Mouse (Mus musculus) G1E (cell line): ENCODE measurements at regions not wholly inside any gene's neighbourhood (a gene's known extent, or its start where the extent isn't known, plus 50 kb on each side); places are given as distances from the start of the nearest gene placed in this dataset.

Experiments
- ATAC-seq: 2 replicates; pipeline ENCODE4 v1.8.0; 2016; ENCODE audit warnings: mild to moderate bottlenecking; ENCODE audit not compliant: insufficient number of reproducible peaks, poor library complexity, low FRiP score, severe bottlenecking; ENCODE audit errors: extremely low read depth
- DNase-seq: peaks from one replicate; pipeline ENCODE4 v3.0.0; 2012; ENCODE audit warnings: low spot score
- H3K27me3 ChIP-seq: 2 replicates; pipeline ENCODE4 v1.6.1; 2012; ENCODE audit warnings: mild to moderate bottlenecking, low read length, inconsistent platforms; ENCODE audit not compliant: insufficient read depth
- H3K36me3 ChIP-seq: replicated peaks from 2 replicates; pipeline ENCODE3; 2012; ENCODE audit warnings: mild to moderate bottlenecking, inconsistent platforms
- H3K4me1 ChIP-seq: 2 replicates; pipeline ENCODE4 v1.6.1; 2012; ENCODE audit warnings: low read depth, low read length, inconsistent platforms, mixed read lengths; ENCODE audit not compliant: insufficient read depth
- H3K4me3 ChIP-seq: 2 replicates; pipeline ENCODE4 v1.5.1; 2012; ENCODE audit warnings: low read depth, mild to moderate bottlenecking, inconsistent platforms, low read length, moderate library complexity, mixed read lengths
- H3K9me3 ChIP-seq: replicated peaks from 2 replicates; pipeline ENCODE4 v1.6.1; 2012; ENCODE audit warnings: inconsistent platforms
- CTCF ChIP-seq: IDR thresholded peaks from 2 replicates; pipeline ENCODE4 v1.5.1; 2012; ENCODE audit warnings: low read depth, low read length, inconsistent platforms, mixed read lengths
- GATA1 ChIP-seq: IDR thresholded peaks from 2 replicates; pipeline ENCODE4 v1.6.1; 2012; ENCODE audit warnings: borderline replicate concordance, low read length, inconsistent platforms, mixed read lengths
- GATA2 ChIP-seq: IDR thresholded peaks from 2 replicates; pipeline ENCODE4 v1.6.1; 2012; ENCODE audit warnings: low read depth, low read length, inconsistent platforms, borderline replicate concordance
- POLR2AphosphoS5 ChIP-seq: IDR thresholded peaks from 2 replicates; pipeline ENCODE4 v1.6.1; 2012; ENCODE audit warnings: low read depth, low read length, inconsistent platforms; ENCODE audit not compliant: insufficient replicate concordance
- TAL1 ChIP-seq: conservative IDR thresholded peaks from 2 replicates; pipeline ENCODE4 v1.6.1; 2012; ENCODE audit warnings: low read depth, low read length, inconsistent platforms, mixed read lengths

- Histone ChIP-seq H3K9me3 (peaks cover 56% of the 10 kb centered on the region), H3K4me3 (no peak overlapping the region), H3K4me1 (no peaks in the 10 kb centered on the region), H3K36me3 (no peaks in the 10 kb centered on the region), H3K27me3 (no peaks in the 10 kb centered on the region)
- no peak for ATAC-seq
- no peak for TF ChIP-seq GATA1
- no peak for TF ChIP-seq CTCF
- TF ChIP-seq TAL1: no peak
- no peak for TF ChIP-seq GATA2
- no peak for TF ChIP-seq POLR2AphosphoS5
- no peak for DNase-seq
Measured at GRCm38 (mm10) chr4:84149149-84150050, 525.7 kb downstream of the Bnc2 start.

- TF ChIP-seq POLR2AphosphoS5 (no peak), CTCF (no peak), GATA2 (no peak), TAL1 (no peak), GATA1 (no peak)
- ATAC-seq: no peak
- H3K4me1 ChIP-seq: no peaks in the 10 kb centered on the region
- H3K27me3 ChIP-seq: no peaks in the 10 kb centered on the region
- DNase-seq: no peak
- H3K9me3 ChIP-seq: peaks cover 60% of the 10 kb centered on the region
- no peak overlapping the region for H3K4me3 ChIP-seq
- H3K36me3 ChIP-seq: no peaks in the 10 kb centered on the region
Measured at GRCm38 (mm10) chr4:84150698-84151097, 524.4 kb downstream of the Bnc2 start.

- TF ChIP-seq POLR2AphosphoS5 (no peak), GATA2 (no peak), CTCF (no peak), TAL1 (no peak), GATA1 (no peak)
- Histone ChIP-seq H3K4me1 (no peaks in the 10 kb centered on the region), H3K27me3 (no peaks in the 10 kb centered on the region), H3K4me3 (no peak overlapping the region), H3K9me3 (peaks cover 64% of the 10 kb centered on the region), H3K36me3 (no peaks in the 10 kb centered on the region)
- no peak for DNase-seq
- ATAC-seq: no peak
Measured at GRCm38 (mm10) chr4:84151247-84151646, 523.8 kb downstream of the Bnc2 start.

- Histone ChIP-seq H3K9me3 (peaks cover 64% of the 10 kb centered on the region), H3K27me3 (no peaks in the 10 kb centered on the region), H3K4me1 (no peaks in the 10 kb centered on the region), H3K36me3 (no peaks in the 10 kb centered on the region), H3K4me3 (no peak overlapping the region)
- DNase-seq: no peak
- TF ChIP-seq POLR2AphosphoS5 (no peak), CTCF (no peak), TAL1 (no peak), GATA1 (no peak), GATA2 (no peak)
- ATAC-seq: no peak
Measured at GRCm38 (mm10) chr4:84151971-84152450, 523.1 kb downstream of the Bnc2 start.

GRCm38 (mm10) chr4:84153571-84153970 lies 521.5 kb downstream of the Bnc2 start:
- H3K36me3 ChIP-seq: no peaks in the 10 kb centered on the region
- DNase-seq (no peak), ATAC-seq (no peak)
- no peaks in the 10 kb centered on the region for H3K27me3 ChIP-seq
- TF ChIP-seq TAL1 (no peak), POLR2AphosphoS5 (no peak), GATA1 (no peak), CTCF (no peak), GATA2 (no peak)
- no peak overlapping the region for H3K4me3 ChIP-seq
- H3K4me1 ChIP-seq: no peaks in the 10 kb centered on the region
- H3K9me3 ChIP-seq: peaks cover 70% of the 10 kb centered on the region

GRCm38 (mm10) chr4:84157911-84158647 lies 517.0 kb downstream of the Bnc2 start:
- Histone ChIP-seq H3K27me3 (no peaks in the 10 kb centered on the region), H3K9me3 (peaks cover 57% of the 10 kb centered on the region), H3K4me1 (no peaks in the 10 kb centered on the region), H3K4me3 (no peak overlapping the region), H3K36me3 (no peaks in the 10 kb centered on the region)
- DNase-seq (no peak), ATAC-seq (no peak)
- no peak for TF ChIP-seq POLR2AphosphoS5
- no peak for TF ChIP-seq TAL1
- TF ChIP-seq GATA2: no peak
- TF ChIP-seq GATA1: no peak
- no peak for TF ChIP-seq CTCF
